Mouse (Mus musculus) testis, adult 2 months (tissue): Measurements from ENCODE around the gene Cxcl17.

Experiments
- CTCF ChIP-seq: fragments of 200-500 bp; IDR thresholded peaks from 2 replicates; pipeline ENCODE4 v1.5.1; 2012; ENCODE audit warnings: low read depth, mild to moderate bottlenecking, inconsistent platforms, low read length, moderate library complexity; ENCODE audit not compliant: control insufficient read depth, insufficient read depth, insufficient replicate concordance
- POLR2A ChIP-seq: fragments of 200-500 bp; IDR thresholded peaks from 2 replicates; pipeline ENCODE4 v1.6.1; 2012; ENCODE audit warnings: low read depth, mild to moderate bottlenecking, inconsistent platforms, low read length, moderate library complexity; ENCODE audit not compliant: control insufficient read depth

DNA sequence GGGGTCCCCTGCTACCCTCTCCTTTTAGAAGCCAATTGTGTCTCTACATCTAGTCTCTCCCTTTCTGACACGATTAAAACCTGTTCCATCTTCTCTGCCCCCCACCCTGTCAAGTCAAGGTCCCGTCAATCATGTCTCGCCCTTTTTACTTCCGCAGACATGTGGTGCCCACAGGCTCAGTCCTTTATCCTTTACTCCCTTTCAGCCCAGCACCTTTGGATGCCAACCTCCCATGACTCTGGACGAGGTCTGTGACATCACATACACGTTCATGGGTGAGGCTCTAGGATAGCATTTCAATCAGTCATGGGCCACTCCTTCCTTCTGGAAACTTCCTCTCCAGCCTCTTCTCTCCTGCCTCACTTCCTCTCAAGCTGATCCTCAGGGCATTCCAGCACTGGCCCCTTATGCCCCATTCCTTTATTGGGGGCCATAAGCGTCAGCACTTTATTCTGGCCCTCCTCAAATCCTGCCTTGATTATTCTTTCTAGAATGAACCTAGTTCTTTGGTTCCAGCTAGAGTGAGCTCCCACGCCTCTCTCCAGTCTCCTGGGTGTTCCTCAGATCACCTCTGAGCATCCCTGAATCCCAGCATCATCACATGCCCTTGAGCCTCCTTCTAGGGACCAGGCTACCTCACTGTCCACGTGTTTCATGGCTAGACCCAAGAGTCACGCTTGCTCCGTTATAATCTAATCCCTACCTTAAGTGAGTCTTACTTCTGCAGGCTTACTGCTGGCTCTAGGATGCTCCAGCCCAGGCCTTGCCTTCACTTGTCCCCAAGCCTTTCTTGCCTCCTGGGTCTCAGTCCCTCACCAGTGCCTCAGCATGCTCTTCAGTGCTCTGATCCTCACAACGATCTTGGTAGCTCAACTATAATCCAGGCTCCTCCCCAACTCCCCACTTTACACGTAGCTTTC is 34.2 kb downstream of the Cxcl17 start:
- no peak for TF ChIP-seq CTCF
- no peak for TF ChIP-seq POLR2A
